ENCODE assay signal across 8 mouse cellular contexts in genomic region chr15:95790529-95791071, GRCm38 (mm10). TPM values are rescaled to one million over a fixed set of nuclear protein-coding genes. Genes with fewer than 3 reads are reported as not detected.
DNase-seq lines count a peak whose midpoint lies in the region; ATAC-seq lines count a peak whose summit lies in the region.

Gene Ano6, plus strand, starts transcription at chr15:95790843.

- H3K9me3 ChIP-seq in hindbrain, embryonic 16.5 days (ENCODE audit: control insufficient read depth, low read length) = no peaks in the 10 kb centered on the region

- peaks cover 26% of the 10 kb centered on the region for H3K4me1 ChIP-seq in hindbrain, embryonic 16.5 days (ENCODE audit: control insufficient read depth, insufficient read depth, low read depth, low read length)

- ATAC-seq in hindbrain, embryonic 16.5 days = peak; percentile 97

- no peaks in the 10 kb centered on the region for H3K27me3 ChIP-seq in hindbrain, embryonic 16.5 days (replicated peaks; ENCODE audit: control insufficient read depth, insufficient read depth, low read length)

- H3K4me3 ChIP-seq in hindbrain, embryonic 16.5 days (ENCODE audit: low read length) = peak within 1 kb of the TSS; percentile 83
- H3K4me3 ChIP-seq in macrophage (ENCODE audit: inconsistent target) = peak within 1 kb of the TSS; percentile 56

- H3K36me3 ChIP-seq in hindbrain, embryonic 16.5 days (ENCODE audit: control insufficient read depth, insufficient read depth, low read length) = no peaks in the 10 kb centered on the region
- H3K36me3 ChIP-seq in macrophage (ENCODE audit: inconsistent target) = no peaks in the 10 kb centered on the region

- peak within 1 kb of the TSS; percentile 88 for H3K9ac ChIP-seq in hindbrain, embryonic 16.5 days (ENCODE audit: low read depth, low read length)

- peak; percentile 68 for DNase-seq in WW6 (ENCODE audit: low read depth, low spot score)
- DNase-seq in cerebellum, postnatal 4 days (ENCODE audit: low spot score in 2 of 2) = peak; percentile 74 to 87
- DNase-seq in gastrocnemius, adult 18-20 months (ENCODE audit: low spot score) = peak; percentile 91
- DNase-seq in left cerebral cortex, adult 18-20 months (ENCODE audit: low spot score in 2 of 2) = peak; percentile 89 to 93
- peak; percentile 95 for DNase-seq in right cerebral cortex, adult 18-20 months
- DNase-seq in urinary bladder, postnatal 10 days (ENCODE audit: low spot score) = peak; percentile 70

- under 1% methylated on average over 45 of the region's 51 CpGs for WGBS in hindbrain, embryonic 16.5 days
- under 1% methylated on average over 50 of the region's 51 CpGs for WGBS in macrophage (ENCODE audit: missing documents)

- peak within 1 kb of the TSS; percentile 87 for H3K27ac ChIP-seq in hindbrain, embryonic 16.5 days (ENCODE audit: low read depth, low read length)
- H3K27ac ChIP-seq in macrophage = peak within 1 kb of the TSS; percentile 74

- H3K79me2 ChIP-seq in macrophage (ENCODE audit: inconsistent target) = peaks cover 48% of the 10 kb centered on the region

- peak within 1 kb of the TSS; percentile 82 for H3K4me2 ChIP-seq in hindbrain, embryonic 16.5 days (ENCODE audit: low read length)

RNA-seq across cellular contexts. Expression of gene Ano6, which starts in this region (rescaled TPM):
- 10 to 100 TPM; 37.9 to 45.8 TPM for total RNA-seq in gastrocnemius, adult 18-20 months (2021)
- polyA plus RNA-seq in hindbrain, embryonic 16.5 days (2015; fragmentation: Nextera tagmentation; extraction: Ambion mirVana) = 25.0 and 30.6 TPM in 2 replicates
- total RNA-seq in left cerebral cortex, adult 18-20 months (2021) = 10 to 100 TPM; 24.8 to 26.3 TPM
- total RNA-seq in macrophage (2018; cell fraction: chromatin; rRNA removed) = 100 to 1,000 TPM; 179 to 920 (median 223) TPM
- total RNA-seq in macrophage (2018; cell fraction: cytosol; rRNA removed) = 100 to 1,000 TPM in 10 of 26 experiments, 10 to 100 TPM in 16; 54.7 to 124 (median 86.7) TPM
- 100 to 1,000 TPM; 107 to 458 (median 178) TPM for total RNA-seq in macrophage (2018; cell fraction: nucleus; rRNA removed)
- 71.9 to 124 TPM (median 74.2 TPM) in 3 replicates for polyA plus RNA-seq in macrophage (2018)

Comparison
In these comparisons a context has a peak if more than half of its experiments do, and no peak if none do; other contexts are left out.
1. Peak in every context shown above with its lines: DNase-seq, ATAC-seq, H3K4me3 ChIP-seq and H3K27ac ChIP-seq.